Mouse (Mus musculus): ENCODE data around the gene Vav1. TPM values are rescaled to one million over a fixed set of nuclear protein-coding genes. Genes with fewer than 3 reads are reported as not detected.

Vav1 gene
- total and polyA plus RNA-seq, 3 experiments, result 86.7 to 99.6 TPM; not detected in 1

DNA sequence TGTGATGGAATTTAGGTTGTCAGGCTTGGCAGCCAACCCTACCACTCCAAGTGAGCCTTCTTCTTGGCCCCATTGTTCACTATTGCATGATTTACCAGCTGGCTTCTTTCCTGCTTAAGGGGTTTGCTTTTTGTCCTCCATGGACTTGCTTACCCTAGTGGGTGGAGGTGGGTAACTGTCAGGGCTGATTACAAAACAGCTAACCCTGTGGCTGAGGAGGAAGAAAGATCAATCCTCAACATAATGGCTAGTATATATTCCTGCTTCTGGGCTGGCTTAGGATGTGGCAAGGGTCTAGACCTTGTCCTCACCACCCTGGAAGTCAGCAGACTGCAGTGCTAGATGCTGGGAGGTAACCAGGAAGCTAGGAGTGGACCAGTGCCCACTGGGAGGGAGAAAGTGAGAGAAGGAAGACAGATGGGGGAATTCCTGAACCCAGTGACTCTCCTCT, 47.6 kb upstream of the Vav1 start:
- no peak overlapping the region for H3K27ac ChIP-seq (ENCODE audit: control insufficient read depth, low read depth, low read length)
- H3K4me1 ChIP-seq (ENCODE audit: control insufficient read depth in 1 of 2, insufficient read depth in 2 of 2, low read length in 2 of 2), result peaks cover 4 to 7% of the 10 kb centered on the region in 2 experiments
- no peak overlapping the region for H3K4me3 ChIP-seq (ENCODE audit: control insufficient read depth in 1 of 2, insufficient read depth in 1 of 2, low read depth in 2 of 2, low read length in 2 of 2)
- no peaks in the 10 kb centered on the region for H3K27me3 ChIP-seq (ENCODE audit: control insufficient read depth in 1 of 2, insufficient read depth in 2 of 2, low read length in 2 of 2)
- peaks cover 0 to 6% of the 10 kb centered on the region in 2 experiments; a peak in 2 of 4 replicates for H3K36me3 ChIP-seq (ENCODE audit: control insufficient read depth in 1 of 2, insufficient read depth in 2 of 2, low read length in 2 of 2)
- H3K9ac ChIP-seq (ENCODE audit: control insufficient read depth, low read depth, low read length, poor library complexity, severe bottlenecking), result no peak overlapping the region
- TF ChIP-seq POLR2AphosphoS2 (IDR thresholded peaks at IDR 0.05; ENCODE audit: low read length) (no peak), SMC3 (IDR thresholded peaks at IDR 0.05; ENCODE audit: low read depth, low read length) (no peak), HCFC1 (IDR thresholded peaks at IDR 0.05; ENCODE audit: low read depth, low read length) (no peak), NELFE (IDR thresholded peaks at IDR 0.05; ENCODE audit: low read depth, low read length) (no peak), EP300 (IDR thresholded peaks at IDR 0.05; ENCODE audit: low read depth in 1 of 2, low read length in 2 of 2) (no peak), UBTF (IDR thresholded peaks at IDR 0.05; ENCODE audit: borderline replicate concordance, insufficient read depth, low read depth, low read length) (no peak), POLR2A (IDR thresholded peaks at IDR 0.05; ENCODE audit: control insufficient read depth in 1 of 2, insufficient read depth in 1 of 2, low read depth in 1 of 2, low read length in 2 of 2, poor library complexity in 1 of 2) (no peak), GATA1 (IDR thresholded peaks at IDR 0.05; ENCODE audit: low read depth, low read length) (no peak), ETS1 (IDR thresholded peaks at IDR 0.05; ENCODE audit: low read depth, low read length) (no peak), RCOR1 (IDR thresholded peaks at IDR 0.05; ENCODE audit: low read depth, low read length) (no peak), ZNF384 (IDR thresholded peaks at IDR 0.05; ENCODE audit: low read depth, low read length) (no peak), NRF1 (IDR thresholded peaks at IDR 0.05; ENCODE audit: insufficient read depth, low read depth, low read length, poor library complexity, severe bottlenecking) (no peak), BHLHE40 (IDR thresholded peaks at IDR 0.05; ENCODE audit: borderline replicate concordance, low read depth, low read length) (no peak), TAL1 (IDR thresholded peaks at IDR 0.05; ENCODE audit: low read length) (no peak), ELF1 (IDR thresholded peaks at IDR 0.05; ENCODE audit: low read depth, low read length) (no peak), MXI1 (IDR thresholded peaks at IDR 0.05; ENCODE audit: low read depth, low read length) (no peak)
- no peaks in the 10 kb centered on the region for H3K9me3 ChIP-seq (replicated peaks; ENCODE audit: insufficient read depth, low read length)
- H3K79me2 ChIP-seq (ENCODE audit: control insufficient read depth, insufficient read depth, low read length, poor library complexity), result no peaks in the 10 kb centered on the region
- DNase-seq (ENCODE audit: low read depth, low spot score), result no peak

DNA sequence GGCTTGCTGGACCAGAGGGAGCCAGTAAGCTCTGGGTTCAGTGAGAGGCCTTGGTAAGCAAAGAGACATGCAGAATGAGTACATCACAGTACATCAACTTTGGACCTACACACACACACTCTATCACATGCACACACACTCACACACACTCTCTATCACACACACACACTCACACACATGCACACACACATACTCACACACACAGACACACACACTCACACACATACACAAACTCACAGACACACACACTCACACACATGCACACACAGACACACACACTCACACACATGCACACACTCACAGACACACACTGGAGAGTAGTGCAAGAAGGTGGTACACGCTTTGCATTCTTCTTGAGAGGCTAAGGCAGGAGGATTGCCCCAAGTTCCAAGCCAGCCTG, 46.7 kb upstream of the Vav1 start:
- TF ChIP-seq POLR2AphosphoS5 (IDR thresholded peaks at IDR 0.05; ENCODE audit: borderline replicate concordance, low read depth, low read length) (peak; percentile 88; the same call in 1 of the 2 replicates), CHD2 (IDR thresholded peaks at IDR 0.05; ENCODE audit: low read length) (no peak), MAZ (IDR thresholded peaks at IDR 0.05; ENCODE audit: low read depth, low read length) (no peak), POLR2AphosphoS2 (IDR thresholded peaks at IDR 0.05; ENCODE audit: low read length) (no peak), POLR2A (IDR thresholded peaks at IDR 0.05; ENCODE audit: control insufficient read depth in 1 of 2, insufficient read depth in 1 of 2, low read depth in 1 of 2, low read length in 2 of 2, poor library complexity in 1 of 2) (no peak), BHLHE40 (IDR thresholded peaks at IDR 0.05; ENCODE audit: borderline replicate concordance, low read depth, low read length) (no peak), ZKSCAN1 (IDR thresholded peaks at IDR 0.05; ENCODE audit: low read depth, low read length) (no peak), USF1 (IDR thresholded peaks at IDR 0.05; ENCODE audit: low read depth, low read length) (no peak), MYB (IDR thresholded peaks at IDR 0.05; ENCODE audit: low read depth, low read length) (no peak)

More for the DNA sequence above, 46.7 kb upstream of the Vav1 start:
- no peaks in the 10 kb centered on the region for H3K27me3 ChIP-seq (ENCODE audit: control insufficient read depth in 1 of 2, insufficient read depth in 2 of 2, low read length in 2 of 2)
- no peak overlapping the region for H3K27ac ChIP-seq (ENCODE audit: control insufficient read depth, low read depth, low read length)
- no peak for DNase-seq (ENCODE audit: low read depth, low spot score)
- H3K4me3 ChIP-seq (ENCODE audit: control insufficient read depth in 1 of 2, insufficient read depth in 1 of 2, low read depth in 2 of 2, low read length in 2 of 2), result no peak overlapping the region
- no peak overlapping the region for H3K9ac ChIP-seq (ENCODE audit: control insufficient read depth, low read depth, low read length, poor library complexity, severe bottlenecking)
- H3K79me2 ChIP-seq (ENCODE audit: control insufficient read depth, insufficient read depth, low read length, poor library complexity), result no peaks in the 10 kb centered on the region
- H3K4me1 ChIP-seq (ENCODE audit: control insufficient read depth in 1 of 2, insufficient read depth in 2 of 2, low read length in 2 of 2), result peaks cover 4 to 7% of the 10 kb centered on the region in 2 experiments
- peaks cover 0 to 6% of the 10 kb centered on the region in 2 experiments; a peak in 3 of 4 replicates for H3K36me3 ChIP-seq (ENCODE audit: control insufficient read depth in 1 of 2, insufficient read depth in 2 of 2, low read length in 2 of 2)
- no peaks in the 10 kb centered on the region for H3K9me3 ChIP-seq (replicated peaks; ENCODE audit: insufficient read depth, low read length)

All from MEL (cell line).